Mouse (Mus musculus) bone marrow macrophage, adult 2 months (primary cell): ENCODE results near the gene Cdh13. TPM values are rescaled to one million over a fixed set of nuclear protein-coding genes. Genes with fewer than 3 reads are reported as not detected.

Experiments
- H3K27ac ChIP-seq: 2 replicates; pipeline ENCODE4 v1.5.1; 2012; ENCODE audit warnings: low read depth, low read length; ENCODE audit not compliant: insufficient read depth
- H3K4me1 ChIP-seq: 2 replicates; pipeline ENCODE4 v1.6.1; 2012; ENCODE audit warnings: low read length; ENCODE audit not compliant: control insufficient read depth, insufficient read depth
- H3K4me3 ChIP-seq: 2 replicates; pipeline ENCODE4 v1.5.1; 2012; ENCODE audit warnings: mild to moderate bottlenecking, low read length, moderate library complexity; ENCODE audit not compliant: insufficient read depth
- CTCF ChIP-seq: IDR thresholded peaks from 2 replicates; pipeline ENCODE4 v1.5.1; 2012; ENCODE audit warnings: low read depth, mild to moderate bottlenecking, low read length, moderate library complexity
- POLR2A ChIP-seq: IDR thresholded peaks from 2 replicates; pipeline ENCODE4 v1.6.1; 2012; ENCODE audit warnings: mild to moderate bottlenecking, low read depth, low read length, borderline replicate concordance
- polyA plus RNA-seq: library from polyadenylated mRNA; stranded (reverse); fragments of >200 nt; gene quantifications from 2 replicates; pipeline ENCODE4 v1.2.4, GENCODE M21; 2012; ENCODE audit not compliant: missing spikeins, insufficient read depth, insufficient read length

The Cdh13 gene
- polyA plus RNA-seq, 1 experiment = not detected

DNA sequence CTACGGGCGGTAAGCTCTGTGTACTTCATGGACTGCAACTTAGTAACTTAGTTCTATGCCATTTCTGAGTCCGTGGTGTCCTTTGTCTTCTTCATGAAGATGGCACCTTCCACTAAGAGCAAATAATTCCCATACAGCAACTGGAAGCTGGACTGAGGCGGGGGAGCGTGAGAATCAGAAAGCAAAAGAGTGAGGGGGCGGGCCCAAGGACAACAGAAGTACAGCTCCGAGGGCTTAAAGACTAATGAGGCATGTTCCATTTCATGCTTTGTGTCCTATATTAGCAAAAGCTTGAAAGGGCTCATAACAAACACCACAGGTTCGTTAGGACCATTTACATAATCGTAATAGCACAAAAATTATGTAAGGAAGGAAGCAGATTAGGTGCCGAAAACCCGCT, 618.9 kb downstream of the Cdh13 start:
- Histone ChIP-seq H3K4me3 (no peak overlapping the region), H3K27ac (no peak overlapping the region), H3K4me1 (no peaks in the 10 kb centered on the region)
- no peak for TF ChIP-seq CTCF

DNA sequence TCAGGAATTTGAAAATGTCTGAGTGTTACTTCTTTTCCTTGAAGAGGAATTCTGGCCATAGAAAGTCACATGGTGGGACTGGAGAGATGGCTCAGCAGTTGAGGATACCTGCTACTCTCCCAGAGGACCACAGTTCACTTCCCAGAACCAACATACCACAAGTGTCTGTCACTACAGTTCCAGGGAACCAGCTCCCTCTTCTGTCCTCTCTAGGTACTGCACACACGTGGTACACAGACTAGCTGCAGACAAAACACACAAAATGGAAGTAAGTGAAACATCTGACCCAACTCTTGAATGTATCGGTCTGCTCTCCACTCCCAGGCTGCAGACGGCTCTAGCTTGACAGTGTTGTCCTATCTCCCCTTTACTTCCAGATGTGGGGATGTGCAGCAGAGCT, 633.0 kb downstream of the Cdh13 start:
- TF ChIP-seq POLR2A (no peak), CTCF (no peak)
- H3K27ac ChIP-seq = no peak overlapping the region
- H3K4me1 ChIP-seq = no peaks in the 10 kb centered on the region
- H3K4me3 ChIP-seq = no peak overlapping the region

DNA sequence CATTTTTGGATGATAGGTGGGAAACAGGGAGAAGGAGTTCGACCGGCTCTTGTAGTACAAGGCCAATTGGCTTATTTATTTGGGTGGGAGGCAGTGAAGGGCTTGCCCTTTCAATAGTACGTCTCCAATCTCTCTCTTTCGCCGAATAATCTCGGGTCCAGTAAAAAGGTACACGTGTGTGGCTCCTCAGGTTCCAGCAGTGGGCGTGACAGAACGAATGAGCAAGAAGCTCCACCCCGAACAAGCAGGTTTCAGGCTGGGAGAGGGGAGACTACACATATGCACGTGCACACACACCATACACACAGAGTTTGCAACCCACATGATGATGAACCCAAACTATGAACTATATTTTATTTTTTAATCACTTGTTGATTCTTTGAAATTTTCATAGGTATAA, 653.9 kb downstream of the Cdh13 start:
- TF ChIP-seq POLR2A (no peak), CTCF (no peak)
- Histone ChIP-seq H3K4me3 (no peak overlapping the region), H3K4me1 (no peaks in the 10 kb centered on the region), H3K27ac (no peak overlapping the region)

DNA sequence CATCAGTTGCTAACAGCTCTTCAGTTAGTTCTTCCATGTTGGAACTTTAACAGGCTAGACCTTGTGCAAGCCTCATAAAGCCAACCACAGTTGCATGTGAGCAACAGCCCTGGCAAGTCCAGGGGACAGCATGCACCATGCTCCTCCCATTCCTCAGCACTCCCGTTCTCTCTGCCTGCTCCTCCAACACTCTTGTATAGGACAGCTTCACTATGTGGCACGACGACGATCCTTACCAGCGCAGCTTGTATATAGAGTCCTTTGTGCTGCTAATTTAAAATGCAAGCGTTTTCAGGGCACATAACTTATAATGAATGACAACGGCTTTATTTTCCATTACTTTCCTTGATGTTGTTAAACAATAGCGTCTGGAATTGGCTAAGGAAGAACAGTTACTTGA, 654.5 kb downstream of the Cdh13 start:
- no peak for TF ChIP-seq POLR2A
- no peak for TF ChIP-seq CTCF
- no peak overlapping the region for H3K4me3 ChIP-seq
- no peaks in the 10 kb centered on the region for H3K4me1 ChIP-seq
- H3K27ac ChIP-seq = no peak overlapping the region

DNA sequence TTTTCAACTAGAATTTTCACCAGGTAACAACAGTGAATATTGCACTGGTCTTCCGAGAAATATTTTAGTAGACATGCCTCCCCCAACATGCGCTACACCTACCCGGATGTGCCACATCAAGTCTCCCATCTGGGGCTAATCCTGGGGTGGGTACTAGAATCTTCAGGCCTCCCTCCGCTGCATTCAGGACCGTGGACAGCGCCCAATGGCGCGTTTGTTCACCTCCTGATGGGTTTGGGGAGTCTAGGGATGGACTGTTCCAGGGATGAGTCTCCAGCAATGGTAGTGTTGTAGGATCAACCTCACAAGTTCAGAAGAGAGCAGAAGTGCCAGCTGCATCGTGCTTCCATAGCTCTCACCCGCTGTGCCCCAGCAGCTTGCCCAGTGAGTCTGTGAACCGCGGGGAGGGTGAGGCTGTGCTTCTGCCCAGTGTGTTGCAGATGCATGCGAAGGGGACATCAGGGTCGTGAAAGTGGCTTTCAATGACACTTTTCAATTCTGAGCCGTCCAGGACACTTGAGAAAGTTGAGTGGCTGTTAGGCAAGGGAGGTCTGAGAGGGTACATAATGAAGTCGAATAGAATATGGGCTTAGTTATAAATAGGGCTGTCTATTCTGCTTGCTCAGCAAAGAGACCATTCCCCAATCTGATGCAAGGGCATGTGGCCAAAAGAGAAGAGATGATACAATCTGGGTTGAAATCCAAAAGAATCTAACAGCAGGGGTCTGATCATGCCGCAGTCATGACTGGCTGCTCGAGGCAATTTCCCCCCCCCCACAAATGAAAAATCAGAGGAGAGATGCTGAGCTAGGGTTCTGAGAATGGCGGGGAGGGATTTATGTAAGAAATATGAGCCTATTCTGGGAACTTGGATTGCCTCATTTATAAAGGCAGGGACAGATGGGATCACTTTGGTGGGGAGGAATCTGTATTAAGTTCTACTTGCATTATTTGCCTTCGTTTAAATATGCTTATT, 668.5 kb downstream of the Cdh13 start:
- no peak for TF ChIP-seq CTCF
- TF ChIP-seq POLR2A = no peak
- Histone ChIP-seq H3K4me3 (no peak overlapping the region), H3K4me1 (no peaks in the 10 kb centered on the region), H3K27ac (no peak overlapping the region)

DNA sequence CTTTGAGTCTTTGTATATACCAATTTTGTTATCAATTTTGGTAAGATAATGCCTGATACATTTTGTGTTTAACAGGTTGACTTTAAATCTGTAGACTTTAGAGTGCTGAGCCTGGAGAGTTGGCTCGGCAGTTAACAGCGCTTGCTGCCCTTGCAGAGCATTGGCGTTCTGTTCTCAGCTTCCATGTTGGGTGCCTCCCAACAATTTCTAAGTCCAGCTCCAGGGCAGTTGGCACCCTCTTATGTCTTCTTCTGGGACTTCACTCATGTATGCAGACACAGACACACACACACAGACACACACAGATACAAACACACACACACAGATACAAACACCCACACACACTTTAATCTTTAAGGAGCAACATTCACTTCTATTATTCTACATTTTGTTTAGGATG, 672.6 kb downstream of the Cdh13 start:
- Histone ChIP-seq H3K4me1 (no peaks in the 10 kb centered on the region), H3K27ac (no peak overlapping the region), H3K4me3 (no peak overlapping the region)
- no peak for TF ChIP-seq POLR2A
- no peak for TF ChIP-seq CTCF

DNA sequence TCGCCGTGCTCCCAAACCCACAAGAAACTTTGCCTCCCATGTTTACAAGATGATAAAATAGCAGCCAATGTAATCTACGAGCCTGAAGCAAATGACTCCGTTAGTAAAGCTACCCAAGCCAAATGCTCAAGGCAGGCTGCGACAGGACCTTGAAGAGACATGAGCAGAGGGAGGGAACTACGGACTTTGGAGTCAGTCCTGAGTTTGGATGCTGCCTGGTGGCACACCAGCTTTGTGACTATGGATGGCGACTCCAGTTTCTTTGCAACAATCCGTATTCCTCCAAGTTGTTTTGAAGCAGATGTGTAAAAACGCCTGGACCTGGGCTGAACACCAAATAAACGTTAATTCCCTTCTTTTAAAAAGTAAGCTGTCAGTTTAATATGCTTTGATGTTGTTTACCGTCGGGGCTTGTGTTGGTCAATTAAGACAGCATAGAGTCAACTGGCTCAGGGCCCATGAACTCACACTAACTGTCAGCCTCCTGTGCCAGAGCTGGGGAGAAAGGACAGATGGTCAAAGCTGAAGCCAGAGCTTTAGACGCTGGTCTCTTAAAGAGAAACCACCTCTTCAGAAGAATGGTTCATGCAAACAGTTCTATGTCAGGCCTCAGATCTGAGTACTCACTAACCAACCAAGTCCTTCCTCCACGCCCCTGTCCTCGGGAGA, 678.5 kb downstream of the Cdh13 start:
- no peak overlapping the region for H3K4me3 ChIP-seq
- no peak for TF ChIP-seq POLR2A
- TF ChIP-seq CTCF = no peak
- no peak overlapping the region for H3K27ac ChIP-seq
- no peaks in the 10 kb centered on the region for H3K4me1 ChIP-seq

DNA sequence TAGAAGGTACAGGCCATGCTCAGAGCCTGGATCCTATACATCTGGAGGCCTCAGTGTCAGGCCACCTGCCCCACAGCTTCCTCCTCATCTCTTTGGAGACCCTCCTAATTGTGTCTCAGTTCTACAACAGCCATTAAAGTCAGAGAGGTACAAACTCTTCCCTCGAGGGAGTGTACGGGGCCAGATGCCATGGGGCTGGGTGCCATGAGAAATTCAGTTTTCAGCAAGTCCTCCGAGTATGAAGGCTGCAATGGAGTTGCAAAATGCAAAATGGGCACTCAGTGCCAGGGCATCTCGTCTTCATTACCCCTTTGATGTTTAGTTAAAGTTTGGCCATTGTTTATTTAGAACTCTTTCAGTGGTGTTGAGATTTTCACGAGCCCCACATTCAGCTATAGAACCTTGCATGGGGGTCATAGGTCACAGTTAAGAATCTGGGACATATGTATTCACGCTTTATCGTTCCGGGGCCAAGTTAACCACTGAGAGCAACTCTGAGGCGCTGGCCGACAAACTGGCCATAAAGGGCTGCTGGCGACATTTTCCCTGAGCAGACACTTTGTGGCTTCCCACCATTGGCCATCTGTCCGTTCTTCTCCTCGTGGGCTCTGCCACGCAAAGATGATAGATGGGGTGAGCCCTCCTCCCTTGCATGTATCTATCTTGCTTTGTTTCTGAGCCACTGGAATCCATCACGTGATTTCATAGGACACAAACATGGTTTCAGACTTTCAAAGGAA, 681.7 kb downstream of the Cdh13 start:
- H3K4me1 ChIP-seq = no peaks in the 10 kb centered on the region
- TF ChIP-seq POLR2A (no peak), CTCF (no peak)
- H3K4me3 ChIP-seq = no peak overlapping the region
- no peak overlapping the region for H3K27ac ChIP-seq

DNA sequence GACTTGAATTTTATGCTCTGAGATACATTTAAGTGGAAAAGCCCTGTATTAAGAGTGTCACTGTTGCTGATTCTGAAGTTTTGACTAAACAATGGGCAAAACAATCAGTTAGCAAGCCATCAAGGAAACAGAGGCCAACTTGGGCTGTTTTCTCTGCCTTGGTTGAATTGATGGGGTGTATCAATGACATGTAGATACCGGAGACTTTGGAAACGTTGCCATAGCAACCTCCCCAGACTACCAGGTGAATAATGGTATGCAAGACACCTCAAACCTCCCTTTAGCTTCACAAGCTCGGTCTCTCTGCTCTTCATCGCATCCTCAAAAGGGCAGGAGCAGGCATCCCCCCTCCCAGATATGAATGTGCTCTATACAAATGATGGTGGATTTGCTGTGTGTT, 685.4 kb downstream of the Cdh13 start:
- Histone ChIP-seq H3K4me1 (no peaks in the 10 kb centered on the region), H3K27ac (no peak overlapping the region), H3K4me3 (no peak overlapping the region)
- no peak for TF ChIP-seq POLR2A
- no peak for TF ChIP-seq CTCF

DNA sequence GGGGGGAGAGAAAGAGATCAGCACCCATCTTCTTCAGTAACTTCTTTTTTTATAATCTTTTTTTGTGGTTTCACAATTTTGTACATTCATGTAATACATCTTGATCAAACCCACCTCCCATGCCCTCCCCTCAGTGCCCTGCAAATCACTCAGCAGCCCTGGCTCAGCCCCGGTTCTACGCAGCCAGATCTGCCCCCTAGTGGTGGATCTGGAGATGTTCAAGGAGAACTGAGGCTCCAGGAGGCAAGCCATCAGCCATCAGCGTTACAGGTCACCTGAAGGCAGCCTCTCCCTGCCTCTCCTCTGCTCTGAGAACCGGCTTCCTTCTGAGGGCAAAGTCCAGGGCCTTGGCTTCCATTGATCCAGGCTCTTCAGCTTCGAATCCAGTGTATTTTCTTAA, 696.3 kb downstream of the Cdh13 start:
- TF ChIP-seq POLR2A (no peak), CTCF (no peak)
- Histone ChIP-seq H3K27ac (no peak overlapping the region), H3K4me3 (no peak overlapping the region), H3K4me1 (no peaks in the 10 kb centered on the region)
